ENCODE assay signal across 10 mouse cellular contexts in the genomic region with DNA sequence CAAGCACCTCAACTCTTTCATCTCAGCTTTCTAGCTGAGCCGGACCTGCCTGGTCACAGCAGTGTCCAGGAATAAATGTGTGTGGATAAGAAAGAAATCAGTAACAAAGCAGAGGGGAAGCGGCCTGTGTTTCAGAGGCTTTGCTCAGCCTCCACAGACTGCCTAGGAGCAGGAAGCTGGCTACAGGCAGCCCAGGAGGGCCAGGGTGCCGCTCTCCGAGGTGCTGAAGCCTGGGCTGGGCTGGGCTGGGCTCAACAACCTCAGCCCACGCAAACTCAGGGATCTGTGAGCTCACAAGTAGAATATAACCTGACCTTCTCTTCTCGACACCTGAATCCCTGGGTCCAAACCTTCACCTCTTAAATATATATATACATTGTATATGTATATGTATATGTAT. TPM values are rescaled to one million over a fixed set of nuclear protein-coding genes. Genes with fewer than 3 reads are reported as not detected.
DNase-seq lines count a peak whose midpoint lies in the region; ATAC-seq lines count a peak whose summit lies in the region.
"Had no signal": no experiment of that assay in that cellular context is flagged by ENCODE, and none has a peak within 500 bp of the region (broad histone marks: within the 10 kb centered on the region; RNA-seq: fewer than 3 reads in every experiment).

No protein-coding gene starts in this region.

- 0 out of 2 replicates have a peak overlapping the region, but pooled peaks have one; percentile 16 for H3K9ac ChIP-seq in midbrain, embryonic 14.5 days (replicated peaks; ENCODE audit: low read length)

- no peaks in the 10 kb centered on the region for H3K9me3 ChIP-seq in midbrain, embryonic 14.5 days (ENCODE audit: control insufficient read depth, low read length)

- intact Hi-C loops in left cerebral cortex, postnatal 4 days (cut with DNase I) = no loop called here

- H3K27ac ChIP-seq in midbrain, embryonic 14.5 days (replicated peaks; ENCODE audit: low read depth, low read length) = peak overlapping the region; percentile 78

- no peaks in the 10 kb centered on the region for H3K27me3 ChIP-seq in midbrain, embryonic 14.5 days (ENCODE audit: control insufficient read depth, insufficient read depth, low read length)

- WGBS in midbrain, embryonic 14.5 days = 31% methylated on average over 6 of the region's 6 CpGs

- no peak overlapping the region for H3K4me3 ChIP-seq in midbrain, embryonic 14.5 days (replicated peaks; ENCODE audit: low read depth, low read length)

- no peak overlapping the region for H3K4me2 ChIP-seq in midbrain, embryonic 14.5 days (ENCODE audit: low read length)

- ATAC-seq in CD4-positive, CD25-positive, alpha-beta regulatory T cell, adult 4 months = no peak
- ATAC-seq in midbrain, embryonic 14.5 days (ENCODE audit: low FRiP score, low TSS enrichment) = no peak

- peak; percentile 55 for DNase-seq in CD4-positive, CD25-positive, alpha-beta regulatory T cell, adult 2 months (ENCODE audit: low read depth, low spot score)
- DNase-seq in 416B (ENCODE audit: low read depth) = peak; percentile 54
- DNase-seq in embryo, embryonic 10 days (ENCODE audit: low spot score) = peak; percentile 76
- DNase-seq in induced T-regulatory cell, adult 2 months (ENCODE audit: low read depth) = peak; percentile 34
- DNase-seq in midbrain, embryonic 14.5 days = peak; percentile 55
- peak; percentile 28 to 35 for DNase-seq in urinary bladder, postnatal 36 days (ENCODE audit: low spot score in 2 of 2)
- DNase-seq in left cerebral cortex, postnatal 4 days = no peak

- no peaks in the 10 kb centered on the region for H3K36me3 ChIP-seq in midbrain, embryonic 14.5 days (ENCODE audit: control insufficient read depth, insufficient read depth, low read length)

- H3K4me1 ChIP-seq in midbrain, embryonic 14.5 days (ENCODE audit: control insufficient read depth, insufficient read depth, low read length) = peaks cover 24% of the 10 kb centered on the region

RNA-seq across cellular contexts. Expression of gene Grm4, which starts 54.6 kb away (rescaled TPM):
- polyA plus RNA-seq in CD4-positive, CD25-positive, alpha-beta regulatory T cell, adult 4 months (2017; shearing (Covaris generic)) = not detected
- polyA plus RNA-seq in midbrain, embryonic 14.5 days (2014; fragmentation: Nextera tagmentation; extraction: Ambion mirVana) = 9.8 and 10.1 TPM in 2 replicates
- 10 to 100 TPM; 14.4 to 18.2 TPM for total RNA-seq in left cerebral cortex, postnatal 4 days (2021)
- polyA plus RNA-seq: C2C12; heart, embryonic 14.5 days had no signal

Comparison
In these comparisons a context has a peak if more than half of its experiments do, and no peak if none do; other contexts are left out.
1. RNA of gene Grm4, which starts 54.6 kb away (polyA plus RNA-seq): 9.8 to 10.1 TPM in midbrain, embryonic 14.5 days; not detected in CD4-positive, CD25-positive, alpha-beta regulatory T cell, adult 4 months; every median in the first group is over 10 times any median in the second.